Mouse (Mus musculus) liver, postnatal 0 days (tissue): ENCODE measurements around the gene Kif26b. TPM values are rescaled to one million over a fixed set of nuclear protein-coding genes. Genes with fewer than 3 reads are reported as not detected.

ENCODE experiments used
- ATAC-seq: fragments of 200-750 bp; cut with Nextera tagmentation; 2 replicates; pipeline ENCODE4 v1.8.0; 2017; ENCODE audit warnings: mild to moderate bottlenecking, moderate library complexity
- DNase-seq: peaks from one replicate; pipeline ENCODE4 v3.0.0-alpha.2; 2016
- H3K27ac ChIP-seq: fragments of 300-500 bp; sonication (generic); 2 replicates; pipeline ENCODE4 v1.5.1; 2014; ENCODE audit warnings: antibody characterized with exemption, moderate library complexity, mild to moderate bottlenecking, low read depth
- H3K27me3 ChIP-seq: fragments of 300-500 bp; sonication (generic); 2 replicates; pipeline ENCODE4 v1.6.1; 2014; ENCODE audit warnings: low read length, control low read depth, mixed read lengths; ENCODE audit not compliant: insufficient read depth
- H3K36me3 ChIP-seq: fragments of 300-500 bp; sonication (generic); replicated peaks from 2 replicates; pipeline ENCODE4 v1.6.1; 2014; ENCODE audit warnings: mild to moderate bottlenecking, control low read depth, low read length, moderate library complexity, mixed read lengths; ENCODE audit not compliant: insufficient read depth
- H3K4me1 ChIP-seq: fragments of 300-500 bp; sonication (generic); 2 replicates; pipeline ENCODE4 v1.6.1; 2014; ENCODE audit warnings: antibody characterized with exemption, mild to moderate bottlenecking, control low read depth; ENCODE audit not compliant: insufficient read depth
- H3K4me2 ChIP-seq: fragments of 300-500 bp; sonication (generic); 2 replicates; pipeline ENCODE4 v1.6.1; 2014; ENCODE audit warnings: low read depth, mild to moderate bottlenecking, low read length, moderate library complexity, mixed read lengths
- H3K4me3 ChIP-seq: fragments of 300-500 bp; sonication (generic); 2 replicates; pipeline ENCODE4 v1.5.1; 2014; ENCODE audit warnings: low read depth, low read length
- H3K9ac ChIP-seq: fragments of 300-500 bp; sonication (generic); replicated peaks from 2 replicates; pipeline ENCODE4 v1.6.1; 2014; ENCODE audit warnings: mild to moderate bottlenecking, moderate library complexity
- H3K9me3 ChIP-seq: fragments of 300-500 bp; sonication (generic); 2 replicates; pipeline ENCODE4 v1.6.1; 2016; ENCODE audit warnings: mild to moderate bottlenecking, control low read depth, low read length, mixed read lengths
- CTCF ChIP-seq: sonication (generic); IDR thresholded peaks from 2 replicates; pipeline ENCODE4 v1.5.1; 2016; ENCODE audit warnings: antibody characterized with exemption, low read depth
- EP300 ChIP-seq: IDR thresholded peaks from 2 replicates; pipeline ENCODE4 v1.6.1; 2016; ENCODE audit warnings: antibody characterized with exemption, low read depth, mild to moderate bottlenecking
- WGBS: fragments of 180-500 bp; shearing (Covaris S2); extraction: QIAGEN DNeasy Blood & Tissue Kit; methylation state at CpG from one replicate; pipeline ENCODE4 v1.1.7; 2014; ENCODE audit not compliant: insufficient replicate concordance; 5-methylcytosine and 5-hydroxymethylcytosine counted together
- polyA plus RNA-seq: library from polyadenylated mRNA; unstranded; fragments of >200 nt; fragmentation: Nextera tagmentation; extraction: Ambion mirVana; gene quantifications from 2 replicates; pipeline ENCODE4 v1.2.1, GENCODE M21; 2015

The Kif26b gene
- polyA plus RNA-seq, 1 experiment from 2014 or later: 0.02 TPM

- peak; percentile 80 for DNase-seq
- Histone ChIP-seq H3K4me1 (peaks cover 26% of the 10 kb centered on the region), H3K9me3 (no peaks in the 10 kb centered on the region), H3K4me2 (peak overlapping the region; percentile 88), H3K27me3 (peaks cover 61% of the 10 kb centered on the region), H3K27ac (no peak overlapping the region), H3K36me3 (no peaks in the 10 kb centered on the region), H3K4me3 (peak overlapping the region; percentile 55), H3K9ac (no peak overlapping the region)
- 3% methylated on average over 51 of the region's 62 CpGs for WGBS
- TF ChIP-seq CTCF (peak; percentile 74), EP300 (no peak)
- ATAC-seq: peak; percentile 57
These were observed 1.6 kb downstream of the Kif26b start for GRCm38 (mm10) chr1:178530301-178531078.

GRCm38 (mm10) chr1:178540247-178540646 is 11.3 kb downstream of the Kif26b start:
- ATAC-seq (no peak), DNase-seq (no peak)
- Histone ChIP-seq H3K27ac (no peak overlapping the region), H3K9me3 (no peaks in the 10 kb centered on the region), H3K36me3 (no peaks in the 10 kb centered on the region), H3K4me1 (no peaks in the 10 kb centered on the region), H3K4me3 (no peak overlapping the region), H3K9ac (no peak overlapping the region), H3K4me2 (no peak overlapping the region), H3K27me3 (no peaks in the 10 kb centered on the region)
- 70% methylated on average over 10 of the region's 10 CpGs for WGBS
- TF ChIP-seq CTCF (no peak), EP300 (no peak)

DNA sequence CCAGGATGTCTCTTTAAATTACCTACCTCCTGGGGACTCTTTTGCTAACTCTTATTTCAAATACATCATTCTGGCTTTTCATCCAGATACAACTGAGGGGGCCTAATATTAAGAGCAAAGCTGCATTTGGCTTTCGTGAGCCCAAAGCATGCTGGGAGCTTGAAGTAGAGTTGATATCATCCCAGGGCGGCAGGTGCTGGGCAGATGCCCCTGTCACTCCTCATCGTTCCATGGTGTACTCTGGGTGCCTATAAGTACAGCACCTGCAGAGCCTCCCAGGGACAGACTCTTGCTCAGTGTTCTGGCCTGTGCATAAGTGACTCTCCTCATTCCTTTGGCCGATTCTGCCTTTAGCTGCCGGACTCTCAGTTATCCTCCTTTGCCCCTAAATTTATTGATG is 13.5 kb downstream of the Kif26b start:
- TF ChIP-seq EP300 (no peak), CTCF (no peak)
- Histone ChIP-seq H3K9ac (no peak overlapping the region), H3K27ac (no peak overlapping the region), H3K27me3 (no peaks in the 10 kb centered on the region), H3K4me1 (no peaks in the 10 kb centered on the region), H3K4me2 (no peak overlapping the region), H3K36me3 (no peaks in the 10 kb centered on the region), H3K4me3 (no peak overlapping the region), H3K9me3 (no peaks in the 10 kb centered on the region)
- WGBS: 80% methylated on average over 5 of the region's 5 CpGs
- ATAC-seq: no peak
- no peak for DNase-seq

DNA sequence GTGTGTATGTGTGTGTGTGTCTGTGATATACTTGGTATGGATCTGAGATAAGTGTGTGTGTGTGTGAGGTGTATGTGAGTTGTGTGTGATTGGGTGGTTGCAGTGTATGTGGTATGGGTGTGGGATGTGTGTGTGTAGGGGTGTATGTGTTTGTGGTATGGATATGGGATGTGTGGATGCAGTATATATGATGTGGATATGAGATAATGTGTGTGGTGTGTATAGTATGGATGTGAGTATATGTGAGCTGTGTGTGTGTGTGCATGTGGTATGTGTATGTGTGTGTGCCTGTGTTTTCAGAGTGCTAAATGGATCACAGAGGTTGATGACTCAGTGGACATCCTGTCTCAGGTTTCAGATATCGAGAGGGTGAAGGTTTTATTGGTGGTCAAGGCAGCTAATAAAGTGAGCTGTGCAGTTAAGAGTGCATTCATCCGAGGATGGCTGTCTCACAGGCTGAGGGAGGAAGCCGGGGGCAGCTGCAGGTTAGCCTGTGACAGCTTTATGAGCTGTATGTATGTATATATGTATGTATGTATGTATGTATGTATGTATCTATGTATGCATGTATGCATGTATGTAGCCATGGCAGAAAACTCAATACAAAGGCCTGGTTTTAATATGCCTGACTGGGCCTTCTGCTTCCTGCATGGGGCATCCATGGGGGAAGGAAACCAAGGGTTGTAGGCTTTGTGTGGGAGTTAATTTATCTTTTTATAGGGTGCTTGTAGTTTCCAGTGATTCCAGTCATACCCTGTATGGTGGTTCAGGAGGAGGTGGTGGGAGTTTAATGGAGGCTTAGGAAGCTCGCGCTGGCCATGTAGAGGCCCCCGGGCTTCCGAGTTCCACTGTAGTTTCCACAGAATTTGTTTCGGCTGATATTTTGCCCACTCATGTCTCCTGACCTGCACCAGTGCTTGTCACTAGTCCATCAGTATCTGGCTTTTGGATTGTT is 14.3 kb downstream of the Kif26b start:
- no peak for TF ChIP-seq EP300
- TF ChIP-seq CTCF: no peak
- WGBS: 80% methylated on average over 8 of the region's 8 CpGs
- no peaks in the 10 kb centered on the region for H3K4me1 ChIP-seq

GRCm38 (mm10) chr1:178544585-178544984 is 15.7 kb downstream of the Kif26b start:
- H3K9ac ChIP-seq: no peak overlapping the region
- no peaks in the 10 kb centered on the region for H3K9me3 ChIP-seq
- WGBS: 60% methylated on average over 3 of the region's 3 CpGs
- no peak for TF ChIP-seq EP300
- no peak for TF ChIP-seq CTCF
- H3K4me1 ChIP-seq: no peaks in the 10 kb centered on the region
- H3K27ac ChIP-seq: no peak overlapping the region
- no peaks in the 10 kb centered on the region for H3K27me3 ChIP-seq
- no peaks in the 10 kb centered on the region for H3K36me3 ChIP-seq
- DNase-seq (no peak), ATAC-seq (peak; percentile 33; the same call in 1 of the 2 replicates)
- no peak overlapping the region for H3K4me3 ChIP-seq
- no peak overlapping the region for H3K4me2 ChIP-seq

More for the DNA sequence above, 14.3 kb downstream of the Kif26b start:
- DNase-seq (no peak), ATAC-seq (no peak)
- no peaks in the 10 kb centered on the region for H3K9me3 ChIP-seq
- no peak overlapping the region for H3K27ac ChIP-seq
- H3K4me2 ChIP-seq: no peak overlapping the region
- no peak overlapping the region for H3K9ac ChIP-seq
- H3K4me3 ChIP-seq: no peak overlapping the region
- no peaks in the 10 kb centered on the region for H3K36me3 ChIP-seq
- no peaks in the 10 kb centered on the region for H3K27me3 ChIP-seq

DNA sequence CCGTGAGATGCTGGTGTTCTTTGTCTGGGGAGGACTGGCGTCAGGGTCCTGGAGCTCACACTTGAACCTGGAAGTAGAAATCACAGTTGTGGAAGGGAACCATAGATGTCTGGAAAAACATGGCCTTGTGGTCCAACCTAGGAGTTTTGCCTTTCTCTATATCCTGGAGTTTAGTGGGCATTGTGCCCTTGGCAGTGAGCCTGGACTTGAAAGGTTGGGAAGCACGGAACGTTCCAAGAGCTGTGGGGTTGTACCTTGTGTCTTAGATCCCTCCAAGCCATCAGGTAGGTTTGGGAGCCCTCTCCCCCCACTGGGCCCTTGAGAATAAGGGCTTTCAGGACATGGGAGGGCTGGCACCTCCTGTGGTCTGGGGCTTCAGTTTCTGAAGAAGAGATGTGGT is 20.7 kb downstream of the Kif26b start:
- no peak for DNase-seq
- Histone ChIP-seq H3K4me1 (no peaks in the 10 kb centered on the region), H3K4me3 (no peak overlapping the region), H3K4me2 (no peak overlapping the region), H3K27ac (no peak overlapping the region), H3K9me3 (no peaks in the 10 kb centered on the region), H3K36me3 (no peaks in the 10 kb centered on the region), H3K27me3 (no peaks in the 10 kb centered on the region), H3K9ac (no peak overlapping the region)
- 79% methylated on average over 4 of the region's 4 CpGs for WGBS
- ATAC-seq: no peak
- TF ChIP-seq CTCF (no peak), EP300 (no peak)
